Mouse (Mus musculus): ENCODE measurements around the gene Tcea2. TPM values are rescaled to one million over a fixed set of nuclear protein-coding genes. Genes with fewer than 3 reads are reported as not detected.
A peak's percentile ranks its signal among the peaks of the same experiment; 100 is the strongest.

Gene Tcea2
- total and polyA plus RNA-seq, 2 experiments from 2014 or later = 15.2 to 21.9 TPM

- Histone ChIP-seq H3K36me3 (replicated peaks; ENCODE audit: control insufficient read depth, insufficient read depth, low read length) (no peaks in the 10 kb centered on the region), H3K27me3 (ENCODE audit: control insufficient read depth, insufficient read depth, low read length) (peaks cover 6% of the 10 kb centered on the region; the same call in 1 of the 2 replicates), H3K4me3 (ENCODE audit: low read depth, low read length) (no peak overlapping the region), H3K4me1 (ENCODE audit: control insufficient read depth, insufficient read depth) (peaks cover 5% of the 10 kb centered on the region; the same call in 1 of the 2 replicates), H3K27ac (ENCODE audit: low read depth) (no peak overlapping the region), H3K9ac (replicated peaks; ENCODE audit: low read depth, low read length) (no peak overlapping the region), H3K9me3 (replicated peaks; ENCODE audit: control insufficient read depth, low read length) (no peaks in the 10 kb centered on the region), H3K4me2 (ENCODE audit: low read depth, low read length) (no peak overlapping the region)
- ATAC-seq (ENCODE audit: insufficient read depth, low read depth) (peak; percentile 68), DNase-seq (ENCODE audit: low spot score) (peak; percentile 87)
- 35% methylated on average over 1 of the region's 1 CpGs for WGBS
- TF ChIP-seq CTCF (IDR thresholded peaks at IDR 0.05; ENCODE audit: low read depth) (peak; percentile 99), EP300 (IDR thresholded peaks at IDR 0.05; ENCODE audit: low read depth) (no peak)
Measured at GRCm38 (mm10) chr2:181678780-181679179, 1.3 kb upstream of the Tcea2 start.

GRCm38 (mm10) chr2:181680716-181681117 is 607 bp downstream of the Tcea2 start:
- peak overlapping the region; percentile 97 for H3K4me2 ChIP-seq (ENCODE audit: low read depth, low read length)
- peaks cover 5% of the 10 kb centered on the region; the same call in 1 of the 2 replicates for H3K4me1 ChIP-seq (ENCODE audit: control insufficient read depth, insufficient read depth)
- peak overlapping the region; percentile 56 for H3K27ac ChIP-seq (ENCODE audit: low read depth)
- 0 out of 2 replicates have a peak, but pooled peaks cover under 1% of the 10 kb centered on the region for H3K36me3 ChIP-seq (replicated peaks; ENCODE audit: control insufficient read depth, insufficient read depth, low read length)
- no peak for DNase-seq (ENCODE audit: low spot score)
- no peaks in the 10 kb centered on the region for H3K27me3 ChIP-seq (ENCODE audit: control insufficient read depth, insufficient read depth, low read length)
- H3K9ac ChIP-seq (replicated peaks; ENCODE audit: low read depth, low read length) = peak overlapping the region; percentile 78
- H3K9me3 ChIP-seq (replicated peaks; ENCODE audit: control insufficient read depth, low read length) = no peaks in the 10 kb centered on the region
- H3K4me3 ChIP-seq (ENCODE audit: low read depth, low read length) = peak overlapping the region; percentile 68
- TF ChIP-seq CTCF (IDR thresholded peaks at IDR 0.05; ENCODE audit: low read depth) = no peak
- TF ChIP-seq EP300 (IDR thresholded peaks at IDR 0.05; ENCODE audit: low read depth) = no peak
- WGBS = 17% methylated on average over 7 of the region's 7 CpGs
- ATAC-seq (ENCODE audit: insufficient read depth, low read depth) = peak; percentile 9; the same call in 1 of the 2 replicates

GRCm38 (mm10) chr2:181681978-181682377 is 1.9 kb downstream of the Tcea2 start:
- WGBS = 87% methylated on average over 1 of the region's 1 CpGs
- H3K9me3 ChIP-seq (replicated peaks; ENCODE audit: control insufficient read depth, low read length) = no peaks in the 10 kb centered on the region
- H3K4me1 ChIP-seq (ENCODE audit: control insufficient read depth, insufficient read depth) = peaks cover 5% of the 10 kb centered on the region; the same call in 1 of the 2 replicates
- no peak overlapping the region for H3K9ac ChIP-seq (replicated peaks; ENCODE audit: low read depth, low read length)
- ATAC-seq (ENCODE audit: insufficient read depth, low read depth) = no peak
- H3K4me2 ChIP-seq (ENCODE audit: low read depth, low read length) = no peak overlapping the region
- no peak for TF ChIP-seq EP300 (IDR thresholded peaks at IDR 0.05; ENCODE audit: low read depth)
- H3K36me3 ChIP-seq (replicated peaks; ENCODE audit: control insufficient read depth, insufficient read depth, low read length) = peaks cover 13% of the 10 kb centered on the region
- H3K27me3 ChIP-seq (ENCODE audit: control insufficient read depth, insufficient read depth, low read length) = no peaks in the 10 kb centered on the region
- H3K27ac ChIP-seq (ENCODE audit: low read depth) = no peak overlapping the region
- no peak for DNase-seq (ENCODE audit: low spot score)
- H3K4me3 ChIP-seq (ENCODE audit: low read depth, low read length) = no peak overlapping the region

- TF ChIP-seq EP300 (IDR thresholded peaks at IDR 0.05; ENCODE audit: low read depth) = no peak
- no peak for TF ChIP-seq CTCF (IDR thresholded peaks at IDR 0.05; ENCODE audit: low read depth)
- H3K36me3 ChIP-seq (replicated peaks; ENCODE audit: control insufficient read depth, insufficient read depth, low read length) = peaks cover 13% of the 10 kb centered on the region
- no peaks in the 10 kb centered on the region for H3K9me3 ChIP-seq (replicated peaks; ENCODE audit: control insufficient read depth, low read length)
- no peak overlapping the region for H3K4me3 ChIP-seq (ENCODE audit: low read depth, low read length)
- H3K27ac ChIP-seq (ENCODE audit: low read depth) = no peak overlapping the region
- no peak for DNase-seq (ENCODE audit: low spot score)
- no peak overlapping the region for H3K4me2 ChIP-seq (ENCODE audit: low read depth, low read length)
- WGBS = 49% methylated on average over 4 of the region's 4 CpGs
- ATAC-seq (ENCODE audit: insufficient read depth, low read depth) = no peak
- H3K9ac ChIP-seq (replicated peaks; ENCODE audit: low read depth, low read length) = no peak overlapping the region
- H3K27me3 ChIP-seq (ENCODE audit: control insufficient read depth, insufficient read depth, low read length) = no peaks in the 10 kb centered on the region
- peaks cover 5% of the 10 kb centered on the region; the same call in 1 of the 2 replicates for H3K4me1 ChIP-seq (ENCODE audit: control insufficient read depth, insufficient read depth)
Measured at GRCm38 (mm10) chr2:181683381-181683780, 3.3 kb downstream of the Tcea2 start.

- Histone ChIP-seq H3K4me3 (ENCODE audit: low read depth, low read length) (no peak overlapping the region), H3K36me3 (replicated peaks; ENCODE audit: control insufficient read depth, insufficient read depth, low read length) (peaks cover 21% of the 10 kb centered on the region), H3K9ac (replicated peaks; ENCODE audit: low read depth, low read length) (no peak overlapping the region), H3K27ac (ENCODE audit: low read depth) (no peak overlapping the region), H3K9me3 (replicated peaks; ENCODE audit: control insufficient read depth, low read length) (no peaks in the 10 kb centered on the region), H3K4me2 (ENCODE audit: low read depth, low read length) (no peak overlapping the region), H3K27me3 (ENCODE audit: control insufficient read depth, insufficient read depth, low read length) (no peaks in the 10 kb centered on the region), H3K4me1 (ENCODE audit: control insufficient read depth, insufficient read depth) (peaks cover 5% of the 10 kb centered on the region; the same call in 1 of the 2 replicates)
- WGBS = 59% methylated on average over 1 of the region's 1 CpGs
- no peak for DNase-seq (ENCODE audit: low spot score)
- ATAC-seq (ENCODE audit: insufficient read depth, low read depth) = no peak
- no peak for TF ChIP-seq EP300 (IDR thresholded peaks at IDR 0.05; ENCODE audit: low read depth)
- no peak for TF ChIP-seq CTCF (IDR thresholded peaks at IDR 0.05; ENCODE audit: low read depth)
Measured at GRCm38 (mm10) chr2:181684713-181685112, 4.6 kb downstream of the Tcea2 start.

- H3K4me1 ChIP-seq (ENCODE audit: control insufficient read depth, insufficient read depth) = peaks cover 2% of the 10 kb centered on the region; the same call in 1 of the 2 replicates
- no peak overlapping the region for H3K27ac ChIP-seq (ENCODE audit: low read depth)
- no peak for TF ChIP-seq CTCF (IDR thresholded peaks at IDR 0.05; ENCODE audit: low read depth)
- TF ChIP-seq EP300 (IDR thresholded peaks at IDR 0.05; ENCODE audit: low read depth) = no peak
- H3K4me2 ChIP-seq (ENCODE audit: low read depth, low read length) = no peak overlapping the region
- H3K36me3 ChIP-seq (replicated peaks; ENCODE audit: control insufficient read depth, insufficient read depth, low read length) = peaks cover 21% of the 10 kb centered on the region
- DNase-seq (ENCODE audit: low spot score) = no peak
- 90% methylated on average over 4 of the region's 4 CpGs for WGBS
- H3K9me3 ChIP-seq (replicated peaks; ENCODE audit: control insufficient read depth, low read length) = no peaks in the 10 kb centered on the region
- H3K9ac ChIP-seq (replicated peaks; ENCODE audit: low read depth, low read length) = no peak overlapping the region
- no peak for ATAC-seq (ENCODE audit: insufficient read depth, low read depth)
- H3K4me3 ChIP-seq (ENCODE audit: low read depth, low read length) = no peak overlapping the region
- no peaks in the 10 kb centered on the region for H3K27me3 ChIP-seq (ENCODE audit: control insufficient read depth, insufficient read depth, low read length)
Measured at GRCm38 (mm10) chr2:181685686-181686085, 5.6 kb downstream of the Tcea2 start.
